Mouse (Mus musculus): Measurements from ENCODE around the gene Gm17622. TPM values are rescaled to one million over a fixed set of nuclear protein-coding genes. Genes with fewer than 3 reads are reported as not detected.

Gm17622 gene
- total RNA-seq, 2 experiments from 2014 or later, result not detected

GRCm38 (mm10) chr13:96538103-96538502, 47.6 kb downstream of the Gm17622 start:
- H3K27ac ChIP-seq, result no peak overlapping the region
- TF ChIP-seq CTCF (IDR thresholded peaks at IDR 0.05), result no peak
- DNase-seq (ENCODE audit: extremely low spot score in 1 of 2, low spot score in 2 of 2), result no peak

More at GRCm38 (mm10) chr13:96538103-96538502, 47.6 kb downstream of the Gm17622 start:
- no peak overlapping the region for H3K4me3 ChIP-seq
- intact Hi-C loops (cut with DNase I), result no loop called here

Other genes starting within 250 kb of the Gm17622 start
- 10 to 100 TPM; 30.7 to 35.1 TPM for gene Poc5, start 102.4 kb upstream of the Gm17622 start, total RNA-seq (2021)
- gene Ankdd1b, start 19.5 kb upstream of the Gm17622 start, total RNA-seq (2021), result under 1 TPM; 0.14 to 0.23 TPM
- 10 to 100 TPM; 11.8 to 13.6 TPM for gene Polk, start 51.8 kb downstream of the Gm17622 start, total RNA-seq (2021)
- 10 to 100 TPM; 68.3 to 68.5 TPM for gene Col4a3bp, start 51.9 kb downstream of the Gm17622 start, total RNA-seq (2021)
- gene Hmgcr, start 180.2 kb downstream of the Gm17622 start, total RNA-seq (2021), result 100 to 1,000 TPM; 157 to 159 TPM

All from left cerebral cortex, adult 2 months (tissue).